In the genomic region with DNA sequence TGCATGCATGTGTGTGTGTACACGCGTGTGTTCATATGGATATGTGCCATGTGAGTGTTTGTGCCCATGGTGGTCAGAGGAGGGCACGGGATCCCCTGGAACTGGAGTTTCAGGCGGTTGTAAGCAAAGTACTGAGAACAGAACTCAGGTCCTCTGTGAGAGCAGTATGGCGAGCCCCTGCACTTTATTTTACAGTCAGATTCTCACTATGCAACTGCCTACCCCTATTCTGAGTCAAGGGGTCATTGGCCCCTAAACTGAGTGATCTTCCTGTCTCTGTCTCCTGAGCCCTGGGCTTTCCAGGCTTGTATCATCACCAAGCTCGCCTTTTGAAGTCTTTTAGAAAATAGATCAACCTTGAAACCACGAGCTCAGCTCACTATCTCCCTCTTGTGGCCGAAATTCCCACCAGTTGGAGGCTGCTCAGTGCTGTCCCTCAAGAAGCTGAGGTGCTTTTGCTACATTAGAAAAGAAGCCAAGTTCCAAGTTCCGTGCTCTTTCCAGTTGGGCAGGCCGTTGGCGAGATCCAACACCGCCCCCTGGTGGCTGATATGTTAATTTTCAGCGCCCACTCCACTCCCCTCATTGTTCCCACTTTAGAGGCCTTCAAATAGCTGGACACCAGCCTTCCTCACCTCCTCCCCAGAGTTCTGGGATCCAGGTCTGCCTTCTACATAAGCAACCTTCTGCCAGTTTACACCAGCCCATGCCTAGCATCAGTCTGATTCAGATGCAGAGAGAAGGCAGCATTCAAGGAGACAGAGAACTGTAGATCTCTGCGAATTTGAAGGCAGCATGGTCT, we compare ENCODE assay signal across 1 mouse cellular context.
A peak's percentile ranks its signal among the peaks of the same experiment; 100 is the strongest.
TF ChIP-seq lines count a peak whose summit lies in the region.

No protein-coding gene starts in this region.

TF ChIP-seq in MEL, 35 proteins besides CTCF, POLR2A, EP300 and RAD21 (continued from another document):
- 0 out of 2 replicates have a peak, but pooled peaks have one; percentile 48 for TF ChIP-seq UBTF (IDR thresholded peaks at IDR 0.05; ENCODE audit: borderline replicate concordance, insufficient read depth, low read depth, low read length)
- peak; percentile 17; the same call in 1 of the 2 replicates for TF ChIP-seq JUND (IDR thresholded peaks at IDR 0.05; ENCODE audit: low read depth, low read length)
- no peak; the same call in 1 of the 2 replicates for TF ChIP-seq USF1 (IDR thresholded peaks at IDR 0.05; ENCODE audit: low read depth, low read length)
- no peak for TF ChIP-seq KAT2A (conservative IDR thresholded peaks at IDR 0.05; ENCODE audit: low read depth, low read length)
- TF ChIP-seq E2F4 (IDR thresholded peaks at IDR 0.05; ENCODE audit: borderline replicate concordance, low read depth, low read length) = peak; percentile 75
- peak; percentile 99 for TF ChIP-seq SMC3 (IDR thresholded peaks at IDR 0.05; ENCODE audit: low read depth, low read length)
- peak; percentile 57 for TF ChIP-seq RCOR1 (IDR thresholded peaks at IDR 0.05; ENCODE audit: low read depth, low read length)
- TF ChIP-seq TCF12 (IDR thresholded peaks at IDR 0.05; ENCODE audit: low read depth, low read length) = 0 out of 2 replicates have a peak, but pooled peaks have one; percentile 39
- TF ChIP-seq ZC3H11A (IDR thresholded peaks at IDR 0.05; ENCODE audit: low read depth, low read length) = peak; percentile 88
- TF ChIP-seq TAL1 (IDR thresholded peaks at IDR 0.05; ENCODE audit: low read length) = no peak
- 0 out of 2 replicates have a peak, but pooled peaks have one; percentile 38 for TF ChIP-seq ZNF384 (IDR thresholded peaks at IDR 0.05; ENCODE audit: low read depth, low read length)
- peak; percentile 56; the same call in 1 of the 2 replicates for TF ChIP-seq HCFC1 (IDR thresholded peaks at IDR 0.05; ENCODE audit: low read depth, low read length)
- peak; percentile 66 for TF ChIP-seq TBP (IDR thresholded peaks at IDR 0.05; ENCODE audit: low read depth, low read length)
- no peak for TF ChIP-seq GATA1 (IDR thresholded peaks at IDR 0.05; ENCODE audit: low read depth, low read length)
- no peak for TF ChIP-seq CHD2 (IDR thresholded peaks at IDR 0.05; ENCODE audit: low read length)
